In the genomic region with DNA sequence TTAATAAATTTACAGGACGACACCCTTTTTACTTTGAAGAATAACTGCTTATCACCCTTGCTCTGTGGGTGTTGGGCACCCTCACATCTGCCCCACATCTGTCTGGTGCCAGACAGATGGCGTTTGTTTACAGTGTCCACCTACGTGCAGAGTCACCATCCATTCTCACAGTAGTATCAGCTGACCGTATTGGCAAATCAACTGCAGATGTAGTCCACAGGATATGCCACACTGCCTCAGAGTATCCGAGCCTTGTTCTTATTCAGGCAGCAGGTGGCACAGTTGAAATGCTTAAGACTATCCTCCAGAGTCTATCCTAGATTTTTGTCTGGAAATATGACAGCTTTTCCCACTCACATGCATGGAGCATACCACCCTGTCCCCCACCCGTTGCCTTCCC, we compare ENCODE assay signal across 21 mouse cellular contexts. TPM values are rescaled to one million over a fixed set of nuclear protein-coding genes. Genes with fewer than 3 reads are reported as not detected.
A peak's percentile ranks its signal among the peaks of the same experiment; 100 is the strongest.
DNase-seq lines count a peak whose midpoint lies in the region; ATAC-seq and TF ChIP-seq lines count a peak whose summit lies in the region.
"Had no signal": no experiment of that assay in that cellular context is flagged by ENCODE, and none has a peak within 500 bp of the region (broad histone marks: within the 10 kb centered on the region; RNA-seq: fewer than 3 reads in every experiment).

No protein-coding gene starts in this region.

- 0 out of 2 replicates have a peak, but pooled peaks have one; percentile 31 for ATAC-seq in intestine, embryonic 16.5 days
- ATAC-seq in intestine, embryonic 15.5 days, result no peak
- peak; percentile 22; the same call in 1 of the 2 replicates for ATAC-seq in G1E (ENCODE audit: extremely low read depth, insufficient number of reproducible peaks, low FRiP score, poor library complexity, severe bottlenecking)
- ATAC-seq in liver, embryonic 14.5 days (ENCODE audit: insufficient read depth), result peak; percentile 48; the same call in 1 of the 2 replicates
- ATAC-seq in midbrain, embryonic 13.5 days, result no peak
- ATAC-seq: CD4-positive, CD25-positive, alpha-beta regulatory T cell, adult 4 months had no signal

- no peak overlapping the region for H3K4me2 ChIP-seq in intestine, embryonic 16.5 days (ENCODE audit: low read depth, low read length)
- no peak overlapping the region for H3K4me2 ChIP-seq in intestine, embryonic 15.5 days (replicated peaks)
- H3K4me2 ChIP-seq in liver, embryonic 14.5 days (ENCODE audit: low read depth), result no peak overlapping the region
- no peak overlapping the region for H3K4me2 ChIP-seq in midbrain, embryonic 13.5 days (replicated peaks)
- H3K4me2 ChIP-seq: lung, embryonic 15.5 days; midbrain, embryonic 12.5 days; neural tube, embryonic 15.5 days had no signal

- H3K9me3 ChIP-seq in intestine, embryonic 16.5 days (ENCODE audit: control insufficient read depth, low read length), result no peaks in the 10 kb centered on the region
- no peaks in the 10 kb centered on the region for H3K9me3 ChIP-seq in intestine, embryonic 15.5 days
- no peaks in the 10 kb centered on the region for H3K9me3 ChIP-seq in G1E (replicated peaks)
- H3K9me3 ChIP-seq in liver, embryonic 14.5 days (ENCODE audit: control insufficient read depth, low read length), result no peaks in the 10 kb centered on the region
- H3K9me3 ChIP-seq in midbrain, embryonic 13.5 days, result no peaks in the 10 kb centered on the region
- H3K9me3 ChIP-seq: forebrain, embryonic 10.5 days; lung, embryonic 15.5 days; midbrain, embryonic 12.5 days; neural tube, embryonic 15.5 days had no signal

- TF ChIP-seq CTCF in G1E (IDR thresholded peaks at IDR 0.05; ENCODE audit: low read depth, low read length), result no peak
- no peak for TF ChIP-seq CTCF in liver, embryonic 14.5 days (IDR thresholded peaks at IDR 0.05; ENCODE audit: low read depth)

- H3K4me1 ChIP-seq in intestine, embryonic 16.5 days (ENCODE audit: control insufficient read depth, insufficient read depth, low read length), result peaks cover 2% of the 10 kb centered on the region; the same call in 1 of the 2 replicates
- no peaks in the 10 kb centered on the region for H3K4me1 ChIP-seq in intestine, embryonic 15.5 days (replicated peaks)
- peaks cover 12% of the 10 kb centered on the region for H3K4me1 ChIP-seq in G1E (ENCODE audit: insufficient read depth, low read depth, low read length)
- H3K4me1 ChIP-seq in liver, embryonic 14.5 days (replicated peaks; ENCODE audit: control insufficient read depth in 2 of 2, insufficient read depth in 2 of 2, low read length in 1 of 2), result 0 out of 4 replicates have a peak, but pooled peaks cover 0 to 2% of the 10 kb centered on the region in 2 experiments
- H3K4me1 ChIP-seq in midbrain, embryonic 13.5 days (replicated peaks), result no peaks in the 10 kb centered on the region
- H3K4me1 ChIP-seq: lung, embryonic 15.5 days; midbrain, embryonic 12.5 days; neural tube, embryonic 15.5 days had no signal

- no peak overlapping the region for H3K9ac ChIP-seq in intestine, embryonic 16.5 days (ENCODE audit: low read depth, low read length)
- no peak overlapping the region for H3K9ac ChIP-seq in intestine, embryonic 15.5 days
- H3K9ac ChIP-seq in liver, embryonic 14.5 days (replicated peaks), result no peak overlapping the region
- no peak overlapping the region for H3K9ac ChIP-seq in midbrain, embryonic 13.5 days (replicated peaks)
- H3K9ac ChIP-seq: lung, embryonic 15.5 days; midbrain, embryonic 12.5 days; neural tube, embryonic 15.5 days had no signal

- no peaks in the 10 kb centered on the region for H3K27me3 ChIP-seq in intestine, embryonic 16.5 days (replicated peaks; ENCODE audit: control insufficient read depth, insufficient read depth, low read length)
- H3K27me3 ChIP-seq in intestine, embryonic 15.5 days (replicated peaks), result no peaks in the 10 kb centered on the region
- H3K27me3 ChIP-seq in G1E (ENCODE audit: insufficient read depth, low read length), result no peaks in the 10 kb centered on the region
- H3K27me3 ChIP-seq in liver, embryonic 14.5 days (ENCODE audit: control insufficient read depth, insufficient read depth, low read length), result no peaks in the 10 kb centered on the region
- H3K27me3 ChIP-seq in midbrain, embryonic 13.5 days, result no peaks in the 10 kb centered on the region
- H3K27me3 ChIP-seq: lung, embryonic 15.5 days; midbrain, embryonic 12.5 days; neural tube, embryonic 15.5 days had no signal

- H3K36me3 ChIP-seq in intestine, embryonic 16.5 days (ENCODE audit: control insufficient read depth, insufficient read depth, low read length), result peaks cover 5% of the 10 kb centered on the region; the same call in 1 of the 2 replicates
- H3K36me3 ChIP-seq in intestine, embryonic 15.5 days, result 0 out of 2 replicates have a peak, but pooled peaks cover 6% of the 10 kb centered on the region
- peaks cover 81% of the 10 kb centered on the region for H3K36me3 ChIP-seq in G1E (replicated peaks)
- peaks cover 11% of the 10 kb centered on the region for H3K36me3 ChIP-seq in liver, embryonic 14.5 days (replicated peaks; ENCODE audit: control insufficient read depth, insufficient read depth, low read depth)
- H3K36me3 ChIP-seq in midbrain, embryonic 13.5 days, result peaks cover 50% of the 10 kb centered on the region

- no peak overlapping the region for H3K4me3 ChIP-seq in intestine, embryonic 16.5 days (ENCODE audit: low read length)
- no peak overlapping the region for H3K4me3 ChIP-seq in intestine, embryonic 15.5 days (replicated peaks)
- no peak overlapping the region for H3K4me3 ChIP-seq in G1E (ENCODE audit: low read depth, low read length)
- no peak overlapping the region for H3K4me3 ChIP-seq in liver, embryonic 14.5 days (ENCODE audit: insufficient read depth in 1 of 2, low read depth in 2 of 2, low read length in 2 of 2)
- no peak overlapping the region for H3K4me3 ChIP-seq in midbrain, embryonic 13.5 days (replicated peaks)
- H3K4me3 ChIP-seq: forebrain, embryonic 10.5 days; lung, embryonic 15.5 days; midbrain, embryonic 12.5 days; myocyte; neural tube, embryonic 15.5 days had no signal

- 75% methylated on average over 6 of the region's 6 CpGs for WGBS in intestine, embryonic 16.5 days
- 75% methylated on average over 6 of the region's 6 CpGs for WGBS in intestine, embryonic 15.5 days
- 60% methylated on average over 6 of the region's 6 CpGs for whole genome bisulfite sequencing in liver, embryonic 14.5 days (ENCODE audit: insufficient replicate concordance)
- WGBS in midbrain, embryonic 13.5 days, result 88% methylated on average over 6 of the region's 6 CpGs

- no peak for TF ChIP-seq EP300 in liver, embryonic 14.5 days (IDR thresholded peaks at IDR 0.05; ENCODE audit: low read depth)

- DNase-seq in 3T3-L1 (ENCODE audit: low read depth, low spot score) (peak; percentile 56), G1E (ENCODE audit: low spot score) (no peak)
- DNase-seq in liver, embryonic 14.5 days (ENCODE audit: low read depth in 3 of 3, low spot score in 3 of 3), result no peak
- DNase-seq in urinary bladder, postnatal 10 days (ENCODE audit: low spot score), result no peak
- DNase-seq in kidney, postnatal 14 days, result no peak
- DNase-seq: adrenal gland, adult 8-10 months; cerebellum, adult 11-12 months; cerebellum, postnatal 25 days; left cerebral cortex, postnatal 4 days; retina, postnatal 1 day; right cerebral cortex, postnatal 4 days; thymus, postnatal 4 days had no signal

- no peak overlapping the region for H3K27ac ChIP-seq in intestine, embryonic 16.5 days (ENCODE audit: low read length)
- H3K27ac ChIP-seq in intestine, embryonic 15.5 days, result no peak overlapping the region
- no peak overlapping the region for H3K27ac ChIP-seq in liver, embryonic 14.5 days
- H3K27ac ChIP-seq in midbrain, embryonic 13.5 days, result no peak overlapping the region
- H3K27ac ChIP-seq: forebrain, embryonic 10.5 days; lung, embryonic 15.5 days; midbrain, embryonic 12.5 days; neural tube, embryonic 15.5 days had no signal

RNA-seq across cellular contexts. Expression of a gene that starts 21.2 kb away (rescaled TPM):
- 12.8 and 13.8 TPM in 2 replicates for polyA plus RNA-seq in intestine, embryonic 16.5 days (2015; fragmentation: Nextera tagmentation; extraction: Ambion mirVana)
- polyA plus RNA-seq in intestine, embryonic 15.5 days (2015; fragmentation: Nextera tagmentation; extraction: Ambion mirVana), result 10.7 and 12.9 TPM in 2 replicates
- total RNA-seq in G1E (2014; fragmentation: Nextera tagmentation) (26.6 and 28.1 TPM in 2 replicates), G1E (2017) (6.5 and 7.1 TPM in 2 replicates)
- 3.9 and 6.3 TPM in 2 replicates for polyA plus RNA-seq in G1E (2012)
- polyA plus RNA-seq in liver, embryonic 14.5 days (2012; rRNA removed), result 6.3 and 7.0 TPM in 2 replicates
- 1.9 and 2.3 TPM in 2 replicates for polyA plus RNA-seq in liver, embryonic 14.5 days (2014; fragmentation: Nextera tagmentation; extraction: Ambion mirVana)
- polyA plus RNA-seq in midbrain, embryonic 13.5 days (2015; fragmentation: Nextera tagmentation; extraction: Ambion mirVana), result 23.8 and 25.8 TPM in 2 replicates

RNA-seq across cellular contexts. Expression of a gene that starts 21.4 kb away (rescaled TPM):
- polyA plus RNA-seq in intestine, embryonic 16.5 days (2015; fragmentation: Nextera tagmentation; extraction: Ambion mirVana), result 8.9 and 9.7 TPM in 2 replicates
- polyA plus RNA-seq in intestine, embryonic 15.5 days (2015; fragmentation: Nextera tagmentation; extraction: Ambion mirVana), result 28.7 and 32.0 TPM in 2 replicates
- total RNA-seq in G1E (2014; fragmentation: Nextera tagmentation) (27.5 and 29.9 TPM in 2 replicates), G1E (2017) (35.1 and 38.4 TPM in 2 replicates)
- 14.9 and 17.4 TPM in 2 replicates for polyA plus RNA-seq in G1E (2012)
- 9.2 and 13.9 TPM in 2 replicates for polyA plus RNA-seq in liver, embryonic 14.5 days (2012; rRNA removed)
- 14.2 and 18.3 TPM in 2 replicates for polyA plus RNA-seq in liver, embryonic 14.5 days (2014; fragmentation: Nextera tagmentation; extraction: Ambion mirVana)
- polyA plus RNA-seq in midbrain, embryonic 13.5 days (2015; fragmentation: Nextera tagmentation; extraction: Ambion mirVana), result 66.5 and 76.1 TPM in 2 replicates

RNA-seq across cellular contexts. Expression of a gene that starts 42.0 kb away (rescaled TPM):
- 192 and 195 TPM in 2 replicates for polyA plus RNA-seq in intestine, embryonic 16.5 days (2015; fragmentation: Nextera tagmentation; extraction: Ambion mirVana)
- polyA plus RNA-seq in intestine, embryonic 15.5 days (2015; fragmentation: Nextera tagmentation; extraction: Ambion mirVana), result 171 and 203 TPM in 2 replicates
- total RNA-seq in G1E (2014; fragmentation: Nextera tagmentation), result 275 and 332 TPM in 2 replicates
- total RNA-seq in G1E (2017), result 392 and 430 TPM in 2 replicates
- 128 and 131 TPM in 2 replicates for polyA plus RNA-seq in G1E (2012)
- 15.0 and 18.7 TPM in 2 replicates for polyA plus RNA-seq in liver, embryonic 14.5 days (2012; rRNA removed)
- 63.0 and 77.1 TPM in 2 replicates for polyA plus RNA-seq in liver, embryonic 14.5 days (2014; fragmentation: Nextera tagmentation; extraction: Ambion mirVana)
- 71.9 and 72.1 TPM in 2 replicates for polyA plus RNA-seq in midbrain, embryonic 13.5 days (2015; fragmentation: Nextera tagmentation; extraction: Ambion mirVana)

Comparison
In these comparisons a context has a peak if more than half of its experiments do, and no peak if none do; other contexts are left out.
1. ATAC-seq: peak in intestine, embryonic 16.5 days (single experiment), G1E (single experiment) and liver, embryonic 14.5 days (single experiment); none in intestine, embryonic 15.5 days (single experiment) and midbrain, embryonic 13.5 days (single experiment).